Mouse (Mus musculus) liver, postnatal 0 days (tissue): ENCODE measurements around the gene Srsf3. TPM values are rescaled to one million over a fixed set of nuclear protein-coding genes. Genes with fewer than 3 reads are reported as not detected.
A peak's percentile ranks its signal among the peaks of the same experiment; 100 is the strongest.

Experiments used
- ATAC-seq: fragments of 200-750 bp; cut with Nextera tagmentation; 2 replicates; pipeline ENCODE4 v1.8.0; 2017; ENCODE audit warnings: mild to moderate bottlenecking, moderate library complexity
- DNase-seq: peaks from one replicate; pipeline ENCODE4 v3.0.0-alpha.2; 2016
- H3K27ac ChIP-seq: fragments of 300-500 bp; sonication (generic); 2 replicates; pipeline ENCODE4 v1.5.1; 2014; ENCODE audit warnings: antibody characterized with exemption, moderate library complexity, mild to moderate bottlenecking, low read depth
- H3K27me3 ChIP-seq: fragments of 300-500 bp; sonication (generic); 2 replicates; pipeline ENCODE4 v1.6.1; 2014; ENCODE audit warnings: low read length, control low read depth, mixed read lengths; ENCODE audit not compliant: insufficient read depth
- H3K36me3 ChIP-seq: fragments of 300-500 bp; sonication (generic); replicated peaks from 2 replicates; pipeline ENCODE4 v1.6.1; 2014; ENCODE audit warnings: mild to moderate bottlenecking, control low read depth, low read length, moderate library complexity, mixed read lengths; ENCODE audit not compliant: insufficient read depth
- H3K4me1 ChIP-seq: fragments of 300-500 bp; sonication (generic); 2 replicates; pipeline ENCODE4 v1.6.1; 2014; ENCODE audit warnings: antibody characterized with exemption, mild to moderate bottlenecking, control low read depth; ENCODE audit not compliant: insufficient read depth
- H3K4me2 ChIP-seq: fragments of 300-500 bp; sonication (generic); 2 replicates; pipeline ENCODE4 v1.6.1; 2014; ENCODE audit warnings: low read depth, mild to moderate bottlenecking, low read length, moderate library complexity, mixed read lengths
- H3K4me3 ChIP-seq: fragments of 300-500 bp; sonication (generic); 2 replicates; pipeline ENCODE4 v1.5.1; 2014; ENCODE audit warnings: low read depth, low read length
- H3K9ac ChIP-seq: fragments of 300-500 bp; sonication (generic); replicated peaks from 2 replicates; pipeline ENCODE4 v1.6.1; 2014; ENCODE audit warnings: mild to moderate bottlenecking, moderate library complexity
- H3K9me3 ChIP-seq: fragments of 300-500 bp; sonication (generic); 2 replicates; pipeline ENCODE4 v1.6.1; 2016; ENCODE audit warnings: mild to moderate bottlenecking, control low read depth, low read length, mixed read lengths
- CTCF ChIP-seq: sonication (generic); IDR thresholded peaks from 2 replicates; pipeline ENCODE4 v1.5.1; 2016; ENCODE audit warnings: antibody characterized with exemption, low read depth
- EP300 ChIP-seq: IDR thresholded peaks from 2 replicates; pipeline ENCODE4 v1.6.1; 2016; ENCODE audit warnings: antibody characterized with exemption, low read depth, mild to moderate bottlenecking
- WGBS: fragments of 180-500 bp; shearing (Covaris S2); extraction: QIAGEN DNeasy Blood & Tissue Kit; methylation state at CpG from one replicate; pipeline ENCODE4 v1.1.7; 2014; ENCODE audit not compliant: insufficient replicate concordance; 5-methylcytosine and 5-hydroxymethylcytosine counted together
- polyA plus RNA-seq: library from polyadenylated mRNA; unstranded; fragments of >200 nt; fragmentation: Nextera tagmentation; extraction: Ambion mirVana; gene quantifications from 2 replicates; pipeline ENCODE4 v1.2.1, GENCODE M21; 2015

Srsf3 gene
- polyA plus RNA-seq, 1 experiment from 2014 or later, result 163 TPM

DNA sequence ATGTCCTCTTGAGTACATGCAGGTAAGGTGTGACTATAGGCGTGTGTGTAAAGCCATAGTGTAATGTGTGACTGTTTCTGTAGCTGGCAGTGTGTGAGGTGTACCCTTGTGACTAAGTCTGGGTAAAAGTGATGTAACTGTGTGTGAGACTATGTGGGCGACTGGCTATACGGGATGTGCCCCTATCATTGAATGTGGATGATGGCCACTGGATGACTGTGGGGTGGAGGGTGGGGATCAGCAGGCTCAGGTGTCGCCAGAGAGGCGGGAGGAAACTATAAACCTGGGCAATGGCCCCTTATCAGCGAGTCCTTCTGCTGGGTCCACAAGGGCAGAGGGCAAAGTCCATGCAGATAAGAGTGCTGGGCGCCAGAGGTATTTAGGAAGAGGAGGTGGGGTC is 17.5 kb downstream of the Srsf3 start:
- 46% methylated on average over 7 of the region's 7 CpGs for WGBS
- no peak overlapping the region for H3K9ac ChIP-seq
- 0 out of 2 replicates have a peak overlapping the region, but pooled peaks have one; percentile 4 for H3K4me3 ChIP-seq
- H3K4me2 ChIP-seq, result peak overlapping the region; percentile 54
- peaks cover 26% of the 10 kb centered on the region for H3K36me3 ChIP-seq
- H3K27me3 ChIP-seq, result no peaks in the 10 kb centered on the region
- 0 out of 2 replicates have a peak overlapping the region, but pooled peaks have one; percentile 29 for H3K27ac ChIP-seq
- ATAC-seq, result peak; percentile 30
- peaks cover 30% of the 10 kb centered on the region for H3K4me1 ChIP-seq
- peak; percentile 13; the same call in 1 of the 2 replicates for TF ChIP-seq EP300
- no peak for TF ChIP-seq CTCF
- no peak for DNase-seq
- H3K9me3 ChIP-seq, result no peaks in the 10 kb centered on the region

DNA sequence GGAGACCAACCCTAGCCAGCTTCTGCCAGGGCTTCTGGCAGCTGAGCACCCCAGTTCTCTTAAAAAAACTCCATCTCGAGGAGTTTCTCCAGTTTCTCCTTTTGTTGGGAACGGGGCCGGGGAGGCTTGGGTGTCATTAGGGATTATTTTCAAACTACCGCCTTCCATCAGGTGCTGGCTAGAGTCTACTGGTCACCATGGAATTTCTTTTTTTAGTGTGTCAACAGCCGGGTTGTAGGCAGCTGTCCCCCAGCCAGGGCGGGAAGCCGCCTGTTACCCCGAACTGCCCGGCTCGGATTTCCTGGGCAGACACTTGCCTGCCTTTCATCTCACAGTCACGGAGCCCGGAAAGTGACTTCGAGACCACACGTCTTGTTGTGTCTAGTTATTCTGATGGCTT is 18.4 kb downstream of the Srsf3 start:
- peaks cover 19% of the 10 kb centered on the region for H3K36me3 ChIP-seq

DNA sequence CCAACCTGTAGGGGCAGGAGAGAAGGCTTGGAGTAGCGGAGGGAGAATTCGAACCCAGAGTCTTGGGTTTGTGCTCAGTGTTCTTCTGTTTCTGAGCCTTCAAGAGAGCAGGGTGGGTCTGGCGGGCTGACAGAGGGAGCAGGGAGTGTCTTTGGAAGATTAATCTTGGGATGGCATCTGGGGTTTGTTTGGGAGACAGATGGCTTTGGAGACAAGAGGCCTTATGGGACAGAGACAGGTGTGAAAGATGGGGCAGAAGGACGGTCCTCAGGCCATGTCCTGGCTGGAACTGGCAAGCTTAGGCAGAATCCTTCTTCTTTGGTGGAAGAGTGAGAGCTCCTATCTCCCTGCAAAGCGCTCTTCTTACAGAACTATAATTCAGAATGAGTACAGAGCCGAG is 20.6 kb downstream of the Srsf3 start:
- 85% methylated on average over 6 of the region's 6 CpGs for WGBS
- Histone ChIP-seq H3K27ac (no peak overlapping the region), H3K4me3 (no peak overlapping the region), H3K4me1 (peaks cover 37% of the 10 kb centered on the region), H3K36me3 (no peaks in the 10 kb centered on the region), H3K27me3 (no peaks in the 10 kb centered on the region), H3K9me3 (no peaks in the 10 kb centered on the region), H3K9ac (no peak overlapping the region), H3K4me2 (no peak overlapping the region)
- ATAC-seq (no peak), DNase-seq (no peak)
- TF ChIP-seq CTCF, result no peak
- TF ChIP-seq EP300, result no peak

More for the DNA sequence above, 18.4 kb downstream of the Srsf3 start:
- no peak for DNase-seq
- no peak for ATAC-seq
- Histone ChIP-seq H3K4me1 (peaks cover 24% of the 10 kb centered on the region), H3K9me3 (no peaks in the 10 kb centered on the region), H3K9ac (0 out of 2 replicates have a peak overlapping the region, but pooled peaks have one; percentile 28), H3K27me3 (no peaks in the 10 kb centered on the region), H3K27ac (0 out of 2 replicates have a peak overlapping the region, but pooled peaks have one; percentile 29), H3K4me3 (0 out of 2 replicates have a peak overlapping the region, but pooled peaks have one; percentile 4), H3K4me2 (peak overlapping the region; percentile 54)
- TF ChIP-seq EP300, result no peak
- no peak for TF ChIP-seq CTCF
- 41% methylated on average over 14 of the region's 14 CpGs for WGBS

DNA sequence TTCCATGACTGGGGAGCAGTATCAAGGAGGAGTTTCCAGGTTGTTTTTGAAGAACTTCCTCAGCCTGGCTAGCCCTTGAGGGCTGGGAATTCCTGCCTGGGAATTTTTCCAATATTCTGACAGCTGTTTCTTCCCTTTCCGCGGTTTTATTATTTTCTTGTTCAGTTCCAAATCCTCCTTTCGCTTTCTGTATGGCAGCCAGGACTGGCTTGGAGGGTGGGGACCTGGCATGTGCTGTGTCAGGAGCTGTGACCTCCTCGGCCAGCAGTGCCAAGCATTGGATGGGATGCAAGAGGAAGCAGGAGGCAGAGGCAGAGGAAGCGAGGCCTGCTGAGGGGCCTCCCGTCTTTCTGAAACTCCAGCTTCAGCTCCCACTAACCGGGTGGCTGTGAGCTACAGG is 21.4 kb downstream of the Srsf3 start:
- Histone ChIP-seq H3K4me1 (peaks cover 41% of the 10 kb centered on the region), H3K27me3 (no peaks in the 10 kb centered on the region), H3K9me3 (no peaks in the 10 kb centered on the region), H3K4me2 (0 out of 2 replicates have a peak overlapping the region, but pooled peaks have one; percentile 4), H3K36me3 (no peaks in the 10 kb centered on the region), H3K4me3 (no peak overlapping the region), H3K9ac (no peak overlapping the region), H3K27ac (no peak overlapping the region)
- WGBS, result 53% methylated on average over 7 of the region's 7 CpGs
- no peak for DNase-seq
- no peak for ATAC-seq
- TF ChIP-seq CTCF, result no peak
- TF ChIP-seq EP300, result no peak

DNA sequence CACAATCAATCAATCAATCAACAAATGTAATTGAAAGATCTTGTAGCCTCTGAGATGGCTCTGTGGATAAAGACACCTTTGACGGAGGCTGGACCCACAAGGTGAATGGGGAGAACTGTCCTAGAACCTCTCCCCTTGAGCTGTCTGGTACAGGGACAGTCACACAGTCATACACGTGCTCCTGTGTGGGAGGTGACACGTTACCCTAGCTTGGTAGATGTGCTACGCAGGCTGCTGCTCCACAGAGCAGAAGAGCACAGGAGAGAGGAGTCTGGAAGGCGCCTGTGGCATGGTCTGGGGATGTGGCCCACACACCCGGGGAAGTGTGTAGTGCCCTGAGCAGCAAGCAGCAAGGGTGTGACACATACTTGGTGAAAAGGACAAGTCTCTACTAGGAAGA is 22.0 kb downstream of the Srsf3 start:
- TF ChIP-seq EP300, result no peak
- TF ChIP-seq CTCF, result no peak
- ATAC-seq (no peak), DNase-seq (no peak)
- no peak overlapping the region for H3K4me2 ChIP-seq
- H3K4me3 ChIP-seq, result no peak overlapping the region
- no peaks in the 10 kb centered on the region for H3K36me3 ChIP-seq
- peaks cover 42% of the 10 kb centered on the region for H3K4me1 ChIP-seq
- H3K27me3 ChIP-seq, result no peaks in the 10 kb centered on the region
- no peak overlapping the region for H3K27ac ChIP-seq
- WGBS, result 65% methylated on average over 6 of the region's 6 CpGs
- no peak overlapping the region for H3K9ac ChIP-seq
- H3K9me3 ChIP-seq, result no peaks in the 10 kb centered on the region

DNA sequence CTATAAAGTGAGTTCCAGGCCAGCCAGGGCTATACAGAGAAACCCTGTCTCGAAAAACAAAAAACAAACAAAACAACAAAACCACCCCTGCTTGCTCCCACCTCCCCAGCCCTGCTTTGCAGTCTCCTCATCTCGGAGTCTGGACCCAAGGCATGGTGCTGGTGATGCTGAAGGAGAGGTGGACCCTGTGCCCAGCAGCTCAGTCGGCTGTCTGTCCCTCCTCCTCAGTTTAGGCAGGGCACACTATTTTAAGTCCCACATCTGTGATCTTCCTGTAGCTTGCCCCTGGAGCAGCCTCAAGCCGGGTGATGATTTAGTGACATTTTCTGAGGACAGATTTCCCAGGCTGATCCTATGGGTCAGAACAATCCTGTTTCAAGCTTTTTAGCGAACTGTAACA is 23.2 kb downstream of the Srsf3 start:
- ATAC-seq (no peak), DNase-seq (no peak)
- 68% methylated on average over 5 of the region's 5 CpGs for WGBS
- H3K4me2 ChIP-seq, result no peak overlapping the region
- no peak overlapping the region for H3K9ac ChIP-seq
- H3K27me3 ChIP-seq, result no peaks in the 10 kb centered on the region
- no peak for TF ChIP-seq EP300
- no peak for TF ChIP-seq CTCF
- H3K9me3 ChIP-seq, result no peaks in the 10 kb centered on the region
- H3K4me1 ChIP-seq, result peaks cover 33% of the 10 kb centered on the region
- H3K4me3 ChIP-seq, result no peak overlapping the region
- H3K36me3 ChIP-seq, result no peaks in the 10 kb centered on the region
- H3K27ac ChIP-seq, result no peak overlapping the region
